Mouse (Mus musculus): ENCODE results near the gene Tspan4. TPM values are rescaled to one million over a fixed set of nuclear protein-coding genes. Genes with fewer than 3 reads are reported as not detected.

Gene Tspan4
- total RNA-seq, 1 experiment from 2014 or later: 61.4 TPM

Other genes starting within 250 kb of the Tspan4 start
- 52.5 and 77.3 TPM in 2 replicates for gene Phrf1, start 246.5 kb upstream of the Tspan4 start, total RNA-seq (2017)
- gene Irf7, start 208.8 kb upstream of the Tspan4 start, total RNA-seq (2017): 15.4 and 26.7 TPM in 2 replicates
- not detected in 2 replicates for gene Cdhr5, start 198.5 kb upstream of the Tspan4 start, total RNA-seq (2017)
- gene Sct, start 196.1 kb upstream of the Tspan4 start, total RNA-seq (2017): not detected in 2 replicates
- gene Drd4, start 183.2 kb upstream of the Tspan4 start, total RNA-seq (2017): not detected in 2 replicates
- 18.7 and 25.8 TPM in 2 replicates for gene Deaf1, start 147.6 kb upstream of the Tspan4 start, total RNA-seq (2017)
- 10.5 and 12.6 TPM in 2 replicates for gene Tmem80, start 147.5 kb upstream of the Tspan4 start, total RNA-seq (2017)
- 4.4 and 4.7 TPM in 2 replicates for gene Eps8l2, start 136.4 kb upstream of the Tspan4 start, total RNA-seq (2017)
- 227 and 363 TPM in 2 replicates for gene Taldo1, start 83.0 kb upstream of the Tspan4 start, total RNA-seq (2017)
- gene Gatd1, start 61.1 kb upstream of the Tspan4 start, total RNA-seq (2017): 18.4 and 20.4 TPM in 2 replicates
- gene Cend1, start 45.7 kb upstream of the Tspan4 start, total RNA-seq (2017): not detected in 2 replicates
- 8.0 and 9.7 TPM in 2 replicates for gene Slc25a22, start 37.3 kb upstream of the Tspan4 start, total RNA-seq (2017)
- 6.5 and 8.5 TPM in 2 replicates for gene Pidd1, start 31.2 kb upstream of the Tspan4 start, total RNA-seq (2017)
- 1,528 and 3,641 TPM in 2 replicates for gene Rplp2, start 27.9 kb upstream of the Tspan4 start, total RNA-seq (2017)
- gene Pnpla2, start 20.0 kb upstream of the Tspan4 start, total RNA-seq (2017): 15.1 and 15.5 TPM in 2 replicates
- gene Cracr2b, start 14.1 kb upstream of the Tspan4 start, total RNA-seq (2017): 5.2 and 8.4 TPM in 2 replicates
- 45.0 and 46.6 TPM in 2 replicates for gene Cd151, start 7.8 kb upstream of the Tspan4 start, total RNA-seq (2017)
- gene Polr2l, start 108 bp upstream of the Tspan4 start, total RNA-seq (2017): 26.8 and 30.0 TPM in 2 replicates
- 16.6 and 26.5 TPM in 2 replicates for gene Chid1, start 64.6 kb downstream of the Tspan4 start, total RNA-seq (2017)
- 38.4 and 40.7 TPM in 2 replicates for gene Ap2a2, start 86.9 kb downstream of the Tspan4 start, total RNA-seq (2017)
- gene Muc6, start 180.1 kb downstream of the Tspan4 start, total RNA-seq (2017): not detected in 2 replicates
- gene Muc2, start 215.1 kb downstream of the Tspan4 start, total RNA-seq (2017): not detected in 2 replicates

All from hematopoietic stem cell, adult 5-6 weeks (primary cell).